Mouse (Mus musculus): Measurements from ENCODE around the gene Traf3ip3.

GRCm38 (mm10) chr1:193138669-193139068 lies 62.8 kb downstream of the Traf3ip3 start:
- TF ChIP-seq ZC3H11A (IDR thresholded peaks at IDR 0.05; ENCODE audit: borderline replicate concordance, low read depth, low read length) (no peak), HCFC1 (IDR thresholded peaks at IDR 0.05; ENCODE audit: borderline replicate concordance, insufficient read depth, low read length) (no peak)

Measured in ES-E14 (cell line).